Mouse (Mus musculus) midbrain, embryonic 12.5 days (tissue): ENCODE results near the gene Hnrnpd. TPM values are rescaled to one million over a fixed set of nuclear protein-coding genes. Genes with fewer than 3 reads are reported as not detected.
A peak's percentile ranks its signal among the peaks of the same experiment; 100 is the strongest.

ENCODE experiments used
- ATAC-seq: fragments of 200-750 bp; cut with Nextera tagmentation; 2 replicates; pipeline ENCODE4 v1.8.0; 2017; ENCODE audit warnings: low read depth, moderate TSS enrichment, moderate library complexity; ENCODE audit not compliant: low FRiP score
- H3K27ac ChIP-seq: fragments of 300-500 bp; sonication (generic); replicated peaks from 2 replicates; pipeline ENCODE4 v1.5.1; 2016; ENCODE audit warnings: mild to moderate bottlenecking
- H3K27me3 ChIP-seq: fragments of 300-500 bp; sonication (generic); 2 replicates; pipeline ENCODE4 v1.6.1; 2016; ENCODE audit warnings: mild to moderate bottlenecking
- H3K36me3 ChIP-seq: fragments of 300-500 bp; sonication (generic); 2 replicates; pipeline ENCODE4 v1.6.1; 2016
- H3K4me1 ChIP-seq: fragments of 300-500 bp; sonication (generic); 2 replicates; pipeline ENCODE4 v1.6.1; 2016
- H3K4me2 ChIP-seq: fragments of 300-500 bp; sonication (generic); replicated peaks from 2 replicates; pipeline ENCODE4 v1.6.1; 2016; ENCODE audit warnings: mild to moderate bottlenecking, moderate library complexity
- H3K4me3 ChIP-seq: fragments of 300-500 bp; sonication (generic); 2 replicates; pipeline ENCODE4 v1.5.1; 2016; ENCODE audit warnings: mild to moderate bottlenecking
- H3K9ac ChIP-seq: fragments of 300-500 bp; sonication (generic); replicated peaks from 2 replicates; pipeline ENCODE4 v1.6.1; 2016; ENCODE audit warnings: mild to moderate bottlenecking, moderate library complexity
- H3K9me3 ChIP-seq: fragments of 300-500 bp; sonication (generic); 2 replicates; pipeline ENCODE4 v1.6.1; 2016; ENCODE audit warnings: mild to moderate bottlenecking
- WGBS: fragments of 180-500 bp; shearing (Covaris S2); methylation state at CpG from one replicate; pipeline ENCODE4 v1.1.7; 2016; 5-methylcytosine and 5-hydroxymethylcytosine counted together
- polyA plus RNA-seq: library from polyadenylated mRNA; unstranded; fragments of >200 nt; fragmentation: Nextera tagmentation; extraction: Ambion mirVana; gene quantifications from 2 replicates; pipeline ENCODE4 v1.2.1, GENCODE M21; 2016

The Hnrnpd gene
- polyA plus RNA-seq, 1 experiment from 2014 or later: 471 TPM

- WGBS: 76% methylated on average over 7 of the region's 7 CpGs
- Histone ChIP-seq H3K27ac (no peak overlapping the region), H3K9ac (no peak overlapping the region), H3K36me3 (no peaks in the 10 kb centered on the region), H3K4me3 (no peak overlapping the region), H3K4me1 (no peaks in the 10 kb centered on the region), H3K4me2 (no peak overlapping the region), H3K27me3 (no peaks in the 10 kb centered on the region), H3K9me3 (peaks cover 7% of the 10 kb centered on the region; the same call in 1 of the 2 replicates)
- no peak for ATAC-seq
Measured at GRCm38 (mm10) chr5:100000048-100000447, 21.3 kb upstream of the Hnrnpd start.

DNA sequence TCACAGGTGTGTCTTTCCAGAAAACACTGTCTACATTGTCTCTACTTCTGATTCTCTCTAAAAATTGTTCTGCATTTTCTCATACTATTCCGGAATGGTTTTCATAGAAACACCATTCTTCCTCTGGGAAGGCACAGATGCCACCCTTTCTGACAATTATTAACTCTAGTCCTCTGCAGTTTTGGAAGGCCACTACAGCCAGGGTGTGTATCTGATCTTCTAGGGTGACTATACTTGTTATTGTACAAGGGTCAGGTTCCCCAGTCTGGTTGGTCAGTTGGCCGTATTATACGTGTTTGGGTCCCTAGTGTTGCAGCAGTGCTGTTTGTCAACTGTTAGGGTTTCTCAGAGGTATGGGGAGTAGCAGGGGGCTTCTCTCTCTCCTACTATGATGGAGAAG lies 15.9 kb upstream of the Hnrnpd start:
- Histone ChIP-seq H3K27me3 (no peaks in the 10 kb centered on the region), H3K4me1 (no peaks in the 10 kb centered on the region), H3K4me3 (no peak overlapping the region), H3K4me2 (no peak overlapping the region), H3K9me3 (peaks cover 7% of the 10 kb centered on the region; the same call in 1 of the 2 replicates), H3K27ac (no peak overlapping the region), H3K36me3 (no peaks in the 10 kb centered on the region), H3K9ac (no peak overlapping the region)
- ATAC-seq: no peak
- 96% methylated on average over 3 of the region's 3 CpGs for WGBS

DNA sequence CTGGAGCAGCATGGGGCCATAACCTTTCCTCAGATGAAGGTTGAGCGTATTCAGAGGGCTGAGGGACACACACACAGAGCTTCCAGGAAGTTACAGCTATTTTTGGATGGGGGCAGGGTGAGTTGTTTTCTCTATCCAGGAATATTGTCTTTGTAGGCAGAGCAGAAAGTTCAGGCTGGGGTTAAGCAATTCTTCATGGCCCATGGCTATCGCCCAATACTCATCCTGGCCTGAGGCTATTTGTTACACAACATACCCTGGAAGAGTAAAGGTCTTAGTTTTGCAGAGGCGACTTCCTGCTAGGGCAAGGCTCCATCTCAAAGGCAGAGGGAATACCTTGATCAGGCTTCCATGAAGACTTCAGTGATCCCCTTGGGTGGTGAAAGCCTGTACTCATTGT lies 15.4 kb upstream of the Hnrnpd start:
- ATAC-seq: no peak
- no peak overlapping the region for H3K4me3 ChIP-seq
- H3K27ac ChIP-seq: no peak overlapping the region
- peaks cover 7% of the 10 kb centered on the region; the same call in 1 of the 2 replicates for H3K9me3 ChIP-seq
- H3K36me3 ChIP-seq: no peaks in the 10 kb centered on the region
- no peaks in the 10 kb centered on the region for H3K4me1 ChIP-seq
- no peak overlapping the region for H3K9ac ChIP-seq
- H3K4me2 ChIP-seq: no peak overlapping the region
- 77% methylated on average over 3 of the region's 3 CpGs for WGBS
- no peaks in the 10 kb centered on the region for H3K27me3 ChIP-seq

DNA sequence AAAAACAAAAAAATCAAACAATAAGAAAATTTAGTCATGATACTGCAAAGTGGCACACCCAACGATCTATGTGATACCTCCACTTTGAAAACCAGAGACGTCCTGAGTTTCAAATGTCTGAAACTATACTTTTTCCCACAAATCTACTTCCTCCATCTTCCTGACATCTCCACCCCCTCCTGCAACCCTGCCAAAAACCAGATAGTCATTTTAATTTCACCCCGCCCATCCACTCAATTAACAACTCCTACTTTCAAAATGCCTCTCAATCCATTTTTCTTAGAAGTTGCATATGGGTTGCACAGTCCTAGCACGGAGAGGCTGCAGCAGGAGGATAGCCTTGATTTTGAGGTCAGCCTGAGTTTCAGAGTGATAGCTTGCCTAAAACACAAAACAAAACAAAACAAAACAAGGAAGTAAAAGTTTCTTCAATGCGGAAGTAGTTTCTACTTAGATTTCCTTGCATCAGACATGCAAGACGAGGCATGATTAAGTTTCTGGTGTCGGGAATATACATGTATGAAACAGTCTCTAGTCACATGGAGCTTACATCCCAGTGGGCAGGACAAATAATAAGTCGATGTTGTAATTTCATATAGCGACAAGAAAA lies 4.8 kb upstream of the Hnrnpd start:
- Histone ChIP-seq H3K36me3 (no peaks in the 10 kb centered on the region), H3K4me1 (peaks cover 3% of the 10 kb centered on the region), H3K4me3 (no peak overlapping the region), H3K27me3 (no peaks in the 10 kb centered on the region), H3K27ac (no peak overlapping the region), H3K9me3 (no peaks in the 10 kb centered on the region), H3K4me2 (no peak overlapping the region), H3K9ac (no peak overlapping the region)
- no peak for ATAC-seq
- WGBS: 90% methylated on average over 9 of the region's 9 CpGs

GRCm38 (mm10) chr5:99977516-99978301 lies 1.0 kb downstream of the Hnrnpd start:
- H3K36me3 ChIP-seq: peaks cover 4% of the 10 kb centered on the region; the same call in 1 of the 2 replicates
- peaks cover 33% of the 10 kb centered on the region for H3K4me1 ChIP-seq
- no peaks in the 10 kb centered on the region for H3K27me3 ChIP-seq
- H3K9ac ChIP-seq: peak overlapping the region; percentile 99
- peak overlapping the region; percentile 76 for H3K4me2 ChIP-seq
- ATAC-seq: peak; percentile 42
- H3K9me3 ChIP-seq: no peaks in the 10 kb centered on the region
- WGBS: under 1% methylated on average over 48 of the region's 50 CpGs
- peak overlapping the region; percentile 98 for H3K4me3 ChIP-seq
- H3K27ac ChIP-seq: peak overlapping the region; percentile 99

DNA sequence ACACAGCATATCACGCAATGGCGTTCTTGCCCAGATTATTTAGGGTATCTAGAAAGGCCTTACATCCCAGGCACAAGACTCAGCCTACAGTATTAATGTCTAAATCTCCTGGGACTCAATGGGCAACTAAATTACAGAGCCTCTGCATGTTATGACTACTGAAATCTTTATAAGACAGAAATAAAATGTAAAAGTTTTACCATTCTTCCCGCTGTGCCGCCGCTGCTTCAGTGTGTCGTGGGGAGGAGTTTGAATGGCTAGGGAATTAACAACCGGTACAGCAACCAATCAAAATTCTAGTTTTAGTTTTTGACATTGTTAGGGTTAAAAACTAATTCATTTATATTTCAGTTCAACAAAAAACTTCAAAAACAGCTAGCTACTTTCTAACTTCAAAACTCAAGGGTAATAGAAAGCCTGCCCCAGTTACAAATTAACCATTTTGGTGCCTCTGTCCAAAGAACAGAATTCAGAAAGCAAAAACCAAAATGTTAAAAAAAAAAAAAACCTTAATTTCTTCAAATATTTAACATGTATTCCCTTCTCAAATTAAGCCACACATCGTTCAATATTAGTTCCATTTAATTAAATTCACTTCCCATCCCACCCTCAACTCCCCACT lies 2.3 kb downstream of the Hnrnpd start:
- no peak for ATAC-seq
- peak overlapping the region; percentile 99 for H3K9ac ChIP-seq
- H3K9me3 ChIP-seq: no peaks in the 10 kb centered on the region
- peaks cover 5% of the 10 kb centered on the region; the same call in 1 of the 2 replicates for H3K36me3 ChIP-seq
- H3K4me2 ChIP-seq: peak overlapping the region; percentile 76
- H3K27me3 ChIP-seq: no peaks in the 10 kb centered on the region
- H3K27ac ChIP-seq: no peak overlapping the region
- peak overlapping the region; percentile 98 for H3K4me3 ChIP-seq
- H3K4me1 ChIP-seq: peaks cover 33% of the 10 kb centered on the region
- 16% methylated on average over 8 of the region's 8 CpGs for WGBS

DNA sequence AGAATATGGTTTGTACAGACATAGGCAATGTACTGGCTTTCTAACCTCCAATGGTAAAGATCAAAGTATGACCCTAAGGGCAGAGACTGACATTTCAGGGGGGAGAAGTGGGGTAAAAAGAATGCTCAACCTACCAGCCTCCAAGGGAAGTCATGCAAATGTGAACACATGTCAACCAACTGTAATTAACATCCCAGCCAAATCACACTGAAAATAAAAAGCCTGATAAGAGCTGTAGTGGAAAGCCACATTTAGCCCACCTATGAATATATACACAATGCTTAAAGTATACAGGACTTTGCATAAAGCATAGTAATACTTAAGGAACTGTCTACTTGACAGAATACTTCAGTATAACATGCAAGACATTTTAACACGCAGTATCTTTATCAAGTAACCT lies 3.0 kb downstream of the Hnrnpd start:
- Histone ChIP-seq H3K9me3 (no peaks in the 10 kb centered on the region), H3K27ac (no peak overlapping the region), H3K9ac (no peak overlapping the region), H3K4me3 (peak overlapping the region; percentile 98), H3K27me3 (no peaks in the 10 kb centered on the region), H3K4me1 (peaks cover 33% of the 10 kb centered on the region), H3K4me2 (peak overlapping the region; percentile 76), H3K36me3 (peaks cover 7% of the 10 kb centered on the region)
- ATAC-seq: no peak
- 82% methylated on average over 1 of the region's 1 CpGs for WGBS

- Histone ChIP-seq H3K4me2 (peak overlapping the region; percentile 76; the same call in 1 of the 2 replicates), H3K9ac (no peak overlapping the region), H3K27ac (no peak overlapping the region), H3K36me3 (peaks cover 12% of the 10 kb centered on the region), H3K27me3 (no peaks in the 10 kb centered on the region), H3K4me3 (peak overlapping the region; percentile 14; the same call in 1 of the 2 replicates), H3K9me3 (no peaks in the 10 kb centered on the region), H3K4me1 (peaks cover 33% of the 10 kb centered on the region)
- 71% methylated on average over 4 of the region's 4 CpGs for WGBS
- no peak for ATAC-seq
Measured at GRCm38 (mm10) chr5:99975061-99975460, 3.7 kb downstream of the Hnrnpd start.

DNA sequence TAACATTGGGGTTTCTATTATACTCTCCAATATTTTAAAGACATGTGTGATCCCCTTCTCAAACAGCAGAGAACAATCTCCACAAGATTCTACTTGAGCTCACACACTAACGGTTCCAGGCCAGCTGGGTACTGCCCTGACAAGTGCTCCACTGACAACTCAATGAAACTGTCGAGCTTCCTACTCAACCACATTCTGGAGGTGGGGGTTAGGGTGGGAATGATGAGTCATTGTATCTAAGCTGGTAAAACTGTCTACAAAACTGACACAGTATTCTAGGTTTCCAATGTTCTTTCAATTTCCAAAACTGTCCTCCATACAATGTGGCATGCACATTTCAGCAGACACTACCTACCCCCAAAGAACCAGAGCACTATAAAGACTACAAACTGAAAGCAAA lies 4.8 kb downstream of the Hnrnpd start:
- peaks cover 12% of the 10 kb centered on the region for H3K36me3 ChIP-seq

DNA sequence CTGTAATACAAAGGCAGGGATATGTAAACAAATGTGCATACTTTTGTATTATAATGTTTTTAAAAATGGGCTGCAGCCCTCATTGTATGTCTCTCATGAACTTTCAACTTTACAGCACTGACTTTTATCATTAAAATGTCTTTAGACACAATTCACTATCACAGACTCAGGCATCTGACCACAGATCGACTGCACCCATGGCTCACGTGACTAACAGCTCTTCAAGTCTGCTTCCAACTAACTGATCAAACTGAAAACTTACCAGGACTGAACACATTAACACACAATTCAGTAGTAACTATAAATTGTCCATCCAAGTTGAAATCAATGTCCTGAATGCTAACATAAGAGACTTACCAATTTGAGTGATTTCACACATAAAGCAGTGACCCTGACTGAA lies 18.8 kb downstream of the Hnrnpd start:
- H3K36me3 ChIP-seq: peaks cover 60% of the 10 kb centered on the region
- no peak overlapping the region for H3K9ac ChIP-seq
- no peaks in the 10 kb centered on the region for H3K27me3 ChIP-seq
- no peak overlapping the region for H3K4me3 ChIP-seq
- ATAC-seq: no peak
- H3K9me3 ChIP-seq: no peaks in the 10 kb centered on the region
- no peak overlapping the region for H3K4me2 ChIP-seq
- WGBS: 92% methylated on average over 2 of the region's 2 CpGs
- no peaks in the 10 kb centered on the region for H3K4me1 ChIP-seq
- H3K27ac ChIP-seq: no peak overlapping the region

More for the DNA sequence above, 4.8 kb downstream of the Hnrnpd start:
- 26% methylated on average over 2 of the region's 2 CpGs for WGBS
- H3K4me2 ChIP-seq: 0 out of 2 replicates have a peak overlapping the region, but pooled peaks have one; percentile 76
- ATAC-seq: no peak
- H3K9ac ChIP-seq: no peak overlapping the region
- no peaks in the 10 kb centered on the region for H3K27me3 ChIP-seq
- H3K9me3 ChIP-seq: no peaks in the 10 kb centered on the region
- no peak overlapping the region for H3K27ac ChIP-seq
- peaks cover 29% of the 10 kb centered on the region for H3K4me1 ChIP-seq
- no peak overlapping the region for H3K4me3 ChIP-seq

- H3K27me3 ChIP-seq: no peaks in the 10 kb centered on the region
- H3K9ac ChIP-seq: no peak overlapping the region
- no peak for ATAC-seq
- no peak overlapping the region for H3K27ac ChIP-seq
- H3K9me3 ChIP-seq: no peaks in the 10 kb centered on the region
- no peak overlapping the region for H3K4me2 ChIP-seq
- WGBS: 85% methylated on average over 2 of the region's 2 CpGs
- H3K4me3 ChIP-seq: no peak overlapping the region
- peaks cover 54% of the 10 kb centered on the region for H3K36me3 ChIP-seq
- peaks cover 5% of the 10 kb centered on the region for H3K4me1 ChIP-seq
Measured at GRCm38 (mm10) chr5:99959236-99959936, 19.4 kb downstream of the Hnrnpd start.
